Mouse (Mus musculus) MN1 (cell line): ENCODE data around the gene G6pc3.

ENCODE experiments used
- DNase-seq: peaks from one replicate; pipeline ENCODE4 v3.0.0-alpha.2; 2016; ENCODE audit warnings: low spot score

G6pc3 gene

DNA sequence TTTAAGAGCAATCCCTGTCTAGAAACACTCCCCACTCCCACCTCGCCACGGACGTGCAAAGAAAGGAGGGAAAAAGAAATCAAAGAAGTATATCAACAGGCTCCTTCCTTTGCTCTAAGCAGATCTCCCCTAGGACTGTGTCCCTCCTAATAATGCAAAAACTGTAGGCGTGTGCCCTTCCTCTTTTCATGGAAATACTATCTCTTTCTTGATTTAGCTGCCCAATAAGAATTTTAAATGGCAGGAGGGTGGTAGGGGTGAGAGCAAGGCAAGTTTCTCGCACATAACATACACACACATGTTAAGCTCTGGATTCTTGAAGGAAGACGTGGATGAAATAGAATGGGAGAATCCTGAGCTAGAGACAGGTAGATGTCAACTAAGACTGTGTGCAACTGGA is 440 bp upstream of the G6pc3 start:
- no peak for DNase-seq

DNA sequence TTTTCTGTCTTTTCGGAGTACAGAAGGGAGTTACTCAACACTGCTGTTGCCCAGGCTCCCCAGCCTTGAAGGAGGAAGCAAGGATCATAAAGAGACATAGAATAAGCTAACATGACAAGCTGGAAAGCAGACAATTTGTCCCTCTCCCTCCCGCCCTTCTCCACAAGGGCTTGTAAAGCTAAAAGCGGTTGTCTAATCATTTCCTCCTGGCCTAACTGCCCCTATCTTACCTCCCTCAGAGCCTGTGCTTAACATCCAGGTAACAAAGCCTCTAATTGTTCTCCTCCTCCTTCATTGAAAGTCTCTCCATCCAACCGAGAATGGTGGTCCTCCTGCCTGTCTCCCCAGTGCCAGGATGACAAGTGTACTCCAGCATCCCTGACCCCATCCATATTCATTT is 1.4 kb downstream of the G6pc3 start:
- no peak for DNase-seq

DNA sequence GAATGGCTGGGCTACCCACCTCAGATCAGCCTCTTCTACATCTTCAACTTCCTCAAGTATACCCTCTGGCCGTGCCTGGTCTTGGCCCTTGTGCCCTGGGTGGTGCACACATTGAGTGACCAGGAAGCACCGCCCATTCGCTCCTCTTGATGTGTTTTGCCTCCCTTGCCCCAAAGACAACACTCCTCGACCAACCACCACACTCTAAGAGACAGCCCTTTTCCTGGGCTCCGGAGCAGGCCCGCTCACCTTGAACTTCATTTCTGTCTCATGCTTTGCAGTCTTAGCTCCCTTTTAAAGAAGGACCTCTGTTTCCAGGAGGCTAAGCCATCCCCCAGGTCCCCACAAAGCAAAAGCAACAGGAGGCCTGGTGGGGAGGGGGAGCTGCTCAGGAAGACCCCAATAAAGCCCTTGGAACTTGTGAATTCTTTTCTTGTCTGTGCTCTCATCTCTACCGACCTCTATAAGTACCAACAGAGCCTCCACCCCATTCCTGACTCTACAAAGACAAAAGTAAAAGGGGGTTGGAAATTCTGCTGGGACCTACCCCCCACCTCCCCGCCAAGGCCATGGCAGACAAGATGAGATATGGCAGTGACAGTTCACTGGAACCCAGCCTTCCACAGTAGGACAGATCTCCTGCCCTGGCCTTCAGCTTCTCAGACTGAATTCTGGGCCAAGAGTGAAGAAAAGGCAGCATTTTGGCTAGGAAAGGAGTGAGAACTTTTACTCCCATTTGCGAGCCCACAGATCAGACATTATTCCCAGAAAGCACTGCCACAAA is 4.4 kb downstream of the G6pc3 start:
- no peak for DNase-seq

DNA sequence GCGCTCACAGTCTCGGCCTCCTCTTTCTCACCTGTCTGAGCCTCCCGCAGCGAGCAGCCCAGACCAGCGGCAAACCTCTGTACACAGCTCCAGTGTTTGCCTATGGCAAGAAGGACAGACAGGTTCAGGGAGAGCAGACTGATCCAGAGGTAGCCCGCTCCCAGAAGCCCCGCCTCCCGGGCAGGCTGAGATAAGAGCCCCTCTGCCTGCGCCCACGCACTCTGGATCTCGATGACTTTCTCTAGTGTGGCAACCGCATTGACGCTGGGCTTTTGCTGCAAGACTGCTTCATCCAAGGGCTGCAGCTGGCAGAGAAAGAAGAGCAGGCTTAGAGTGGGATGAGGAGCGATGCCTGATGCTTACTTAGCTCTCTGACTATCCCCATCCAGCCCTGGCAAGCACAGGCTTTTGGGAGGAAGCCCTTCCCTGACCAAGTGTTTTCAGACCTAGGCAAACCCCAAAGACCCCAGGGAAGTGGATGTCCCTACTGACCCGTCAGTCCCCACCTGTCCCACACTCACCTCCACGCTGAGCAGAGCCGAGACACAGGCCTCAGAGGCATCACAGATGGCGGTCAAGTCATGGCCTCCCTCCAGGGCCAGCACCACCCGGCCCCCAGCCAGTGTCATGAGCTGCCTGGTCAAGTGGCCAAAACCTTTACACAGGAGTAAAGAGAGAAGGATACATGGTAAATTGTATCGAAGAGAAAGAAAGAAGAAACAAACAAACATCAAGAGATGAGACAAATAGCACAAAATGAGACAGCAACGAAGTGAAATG is 6.8 kb downstream of the G6pc3 start:
- DNase-seq, result no peak

DNA sequence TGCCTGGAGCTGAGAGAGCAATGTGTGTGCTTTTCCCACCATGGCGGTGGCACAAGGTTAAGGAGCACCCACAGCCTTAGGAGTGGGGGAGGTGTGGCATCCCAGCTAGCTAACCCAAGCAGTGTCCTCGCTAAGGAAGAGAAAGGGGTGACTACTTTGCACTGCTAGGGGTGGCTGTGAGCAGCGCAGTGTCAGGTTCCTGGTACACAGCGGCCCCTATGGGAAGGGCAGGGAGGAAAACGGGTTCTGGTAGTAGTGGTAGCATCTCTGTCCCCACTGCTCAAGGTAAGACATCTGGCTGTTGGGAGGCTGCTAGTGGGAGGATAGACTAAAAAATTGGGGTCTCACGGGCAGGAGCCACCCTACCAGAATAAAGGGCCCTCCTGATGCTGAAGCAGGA is 8.8 kb downstream of the G6pc3 start:
- no peak for DNase-seq

DNA sequence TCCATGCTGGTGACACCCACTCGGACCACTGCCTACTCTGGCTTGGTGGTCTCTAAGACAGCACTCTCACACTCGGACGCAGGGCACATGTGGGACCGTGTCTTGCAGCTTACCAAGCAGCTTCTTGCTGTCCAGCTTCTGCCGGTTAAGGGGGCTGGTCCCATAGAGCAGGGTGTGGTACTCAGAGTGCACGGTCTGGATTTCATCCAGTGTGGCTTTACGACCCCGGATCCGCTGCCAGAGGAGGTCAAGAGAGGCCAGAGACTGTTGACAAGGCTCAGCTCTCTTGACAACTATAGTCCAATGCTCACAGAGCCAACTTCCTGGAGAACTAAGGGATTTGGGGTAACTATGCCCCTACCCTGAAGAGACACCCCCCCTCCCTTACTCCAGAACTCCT is 10.4 kb downstream of the G6pc3 start:
- DNase-seq, result no peak

DNA sequence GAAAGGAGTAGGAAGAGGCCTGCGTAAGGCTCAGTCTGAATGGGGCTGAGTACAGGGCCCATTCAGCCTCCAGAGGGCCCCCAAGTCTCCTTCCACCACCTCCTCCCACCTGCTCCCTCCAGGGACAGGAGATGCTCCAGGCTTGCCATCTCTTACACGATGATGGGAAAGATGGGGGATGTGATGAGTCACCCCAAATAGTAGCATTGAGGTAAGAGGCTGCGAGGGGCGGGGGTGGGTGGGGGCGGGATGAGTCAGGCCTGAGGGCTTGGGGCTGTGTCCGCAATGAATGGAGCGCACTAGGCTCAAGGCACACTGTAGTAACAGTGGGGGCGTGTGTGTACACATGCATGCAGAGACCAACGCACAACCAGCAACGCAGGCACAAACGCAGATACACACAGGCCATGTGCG is 12.0 kb downstream of the G6pc3 start:
- peak; percentile 82 for DNase-seq

DNA sequence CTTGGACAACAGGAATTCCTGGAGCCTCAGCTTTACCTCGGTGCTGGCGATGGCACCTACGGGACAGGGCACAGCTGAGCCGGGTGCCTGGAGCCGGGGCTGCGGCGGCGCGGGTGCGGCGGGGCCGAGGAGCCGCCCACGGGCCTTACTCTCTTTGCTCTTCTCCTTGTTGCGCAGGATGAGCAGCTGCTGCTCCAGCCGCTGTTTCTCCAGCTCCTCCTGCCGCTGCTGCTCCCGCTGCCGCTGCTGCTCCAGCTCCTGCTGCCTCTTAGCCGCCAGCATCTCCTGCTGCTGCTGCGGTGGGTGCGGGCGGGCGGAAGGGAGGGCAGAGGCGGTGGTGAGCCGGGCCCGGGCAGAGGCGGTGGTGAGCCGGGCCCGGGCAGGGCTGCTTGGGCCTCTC is 17.1 kb downstream of the G6pc3 start:
- no peak for DNase-seq

DNA sequence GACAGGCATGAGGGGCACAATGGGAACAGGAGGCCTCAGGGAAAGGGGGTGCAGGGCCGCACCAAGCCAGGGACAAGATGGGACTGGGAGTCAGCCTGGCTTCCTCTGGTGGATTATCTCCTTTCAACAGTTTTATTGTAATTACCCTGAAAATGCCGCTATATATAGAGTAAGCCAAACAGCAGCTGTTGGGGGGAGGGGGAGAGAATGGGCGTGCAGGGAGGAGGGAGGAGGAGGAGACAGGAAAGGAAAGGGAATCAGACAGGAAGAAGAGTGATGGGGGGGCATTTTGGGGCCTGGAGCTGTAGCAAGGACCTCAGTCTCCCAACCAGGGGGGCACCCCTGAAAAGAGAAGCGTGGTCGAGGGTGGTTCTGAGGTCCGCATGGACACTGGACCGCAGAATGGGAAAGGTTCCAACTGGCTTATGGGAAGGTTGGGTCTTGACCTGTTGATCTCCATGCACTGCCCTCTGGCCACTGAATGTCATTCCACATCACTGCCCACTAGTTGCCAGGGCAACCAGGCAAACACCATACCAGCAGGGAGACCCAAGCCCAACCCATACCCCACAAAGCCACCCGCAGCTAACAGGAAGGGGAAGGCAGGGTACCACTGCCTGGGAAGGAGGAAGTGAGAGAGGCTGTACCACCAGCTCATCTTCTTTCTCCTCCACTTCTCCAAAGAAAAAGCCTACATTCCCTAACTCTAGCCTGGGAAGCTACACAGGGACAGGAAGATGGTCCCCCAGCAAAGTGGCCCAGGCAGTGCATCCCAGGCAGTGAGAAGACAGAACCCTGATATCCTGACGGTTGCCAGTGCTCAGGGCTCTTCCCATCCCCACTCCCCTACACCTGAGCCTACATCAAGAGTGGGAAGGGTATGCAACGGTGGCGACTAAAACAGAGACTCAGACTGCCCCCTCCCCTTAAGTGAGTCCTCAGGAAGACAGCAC is 18.7 kb downstream of the G6pc3 start:
- no peak for DNase-seq

DNA sequence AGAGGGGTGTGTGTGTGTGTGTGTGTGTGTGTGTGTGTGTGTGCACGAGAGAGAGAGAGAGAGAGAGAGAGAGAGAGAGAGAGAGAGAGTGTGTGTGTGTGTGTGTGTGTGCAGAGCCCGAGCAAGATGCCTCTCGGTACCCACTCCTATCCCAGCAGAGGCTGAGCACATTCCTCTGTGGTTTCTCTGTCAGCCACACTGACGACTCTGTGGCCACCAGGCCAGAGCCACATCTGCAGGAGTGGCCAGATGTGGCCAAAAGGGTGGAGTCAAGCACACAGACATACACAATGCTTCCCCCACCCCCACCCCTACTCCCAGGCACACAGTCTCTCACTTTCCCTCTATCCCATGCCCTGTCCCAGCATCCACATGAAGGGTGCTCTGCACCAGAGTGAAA is 19.4 kb downstream of the G6pc3 start:
- no peak for DNase-seq

DNA sequence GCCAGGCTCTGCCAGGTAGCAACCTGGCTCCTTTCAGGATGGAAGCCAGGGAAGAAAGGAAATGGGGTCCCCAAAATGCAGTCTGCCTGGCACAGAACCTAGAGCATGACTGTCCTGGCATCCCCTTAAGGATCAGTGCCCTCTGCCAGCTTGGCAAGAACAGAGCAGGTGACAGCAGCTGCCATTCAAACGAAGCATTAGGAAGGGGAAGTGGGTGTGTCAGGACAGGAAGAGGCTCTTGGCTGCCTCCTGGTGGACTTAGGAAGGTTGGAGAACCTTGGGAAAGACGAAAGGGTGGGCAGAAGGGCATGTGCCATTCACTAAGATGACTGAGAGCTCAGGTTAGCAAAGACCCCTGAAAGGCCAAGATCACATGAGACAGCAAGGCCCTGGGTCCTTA is 20.3 kb downstream of the G6pc3 start:
- DNase-seq, result peak; percentile 53

DNA sequence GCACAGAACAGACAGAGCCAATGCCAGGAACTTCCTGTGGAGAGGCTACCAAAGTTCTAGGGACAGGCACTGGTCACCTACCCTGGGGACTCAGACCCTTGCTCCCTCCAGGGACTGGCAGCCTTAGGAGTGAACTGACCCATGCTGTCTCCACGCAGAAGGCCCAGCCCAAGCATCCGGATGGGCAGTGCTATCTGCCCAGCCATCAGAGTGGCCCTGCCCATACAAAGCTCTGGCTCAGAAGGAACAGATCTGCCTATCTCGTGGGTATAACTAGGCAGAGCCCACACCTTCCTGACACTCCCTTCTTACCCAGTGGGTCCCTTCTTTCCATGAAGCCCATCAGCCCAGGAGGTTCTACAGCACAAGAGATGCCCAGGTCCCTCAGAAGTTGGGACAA is 20.8 kb downstream of the G6pc3 start:
- DNase-seq, result no peak

DNA sequence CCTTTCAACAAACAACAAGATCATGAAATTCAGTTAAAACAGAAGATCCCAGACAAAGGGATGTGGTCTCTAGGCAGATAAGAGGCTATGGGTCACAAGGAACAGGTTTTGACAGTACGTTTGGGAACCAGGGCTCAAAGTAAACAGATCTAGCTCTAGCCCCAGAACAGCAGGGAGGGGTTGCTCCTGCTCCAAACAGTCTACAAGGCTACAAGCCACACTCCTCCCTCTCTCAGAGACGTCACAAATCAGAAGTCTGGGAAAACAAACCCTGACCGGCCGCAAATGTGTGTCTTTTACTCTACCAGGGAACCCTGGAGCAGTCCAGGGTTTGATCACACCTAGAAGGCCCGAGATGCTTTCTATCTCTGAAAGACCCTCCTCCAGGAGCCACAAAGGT is 21.6 kb downstream of the G6pc3 start:
- DNase-seq, result no peak

DNA sequence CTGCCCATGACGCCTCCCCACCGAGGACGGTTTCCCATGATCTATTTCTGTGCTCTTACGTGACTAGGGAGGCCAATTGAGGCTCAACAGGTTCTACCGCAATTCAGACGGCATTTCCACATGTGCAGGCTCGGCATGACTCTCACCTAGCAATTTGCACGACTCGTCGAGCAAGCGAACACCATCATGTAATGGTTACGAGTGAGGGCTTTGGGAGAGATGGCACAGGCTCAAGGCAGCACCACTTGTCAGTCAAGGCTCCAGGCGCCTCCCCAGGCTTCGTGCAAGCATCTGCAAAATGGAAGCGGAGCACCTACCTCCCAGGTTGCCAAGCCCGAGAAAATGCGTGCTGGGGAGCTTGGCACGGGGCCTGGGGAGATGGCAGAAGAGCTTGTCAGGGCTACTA is 22.5 kb downstream of the G6pc3 start:
- no peak for DNase-seq

DNA sequence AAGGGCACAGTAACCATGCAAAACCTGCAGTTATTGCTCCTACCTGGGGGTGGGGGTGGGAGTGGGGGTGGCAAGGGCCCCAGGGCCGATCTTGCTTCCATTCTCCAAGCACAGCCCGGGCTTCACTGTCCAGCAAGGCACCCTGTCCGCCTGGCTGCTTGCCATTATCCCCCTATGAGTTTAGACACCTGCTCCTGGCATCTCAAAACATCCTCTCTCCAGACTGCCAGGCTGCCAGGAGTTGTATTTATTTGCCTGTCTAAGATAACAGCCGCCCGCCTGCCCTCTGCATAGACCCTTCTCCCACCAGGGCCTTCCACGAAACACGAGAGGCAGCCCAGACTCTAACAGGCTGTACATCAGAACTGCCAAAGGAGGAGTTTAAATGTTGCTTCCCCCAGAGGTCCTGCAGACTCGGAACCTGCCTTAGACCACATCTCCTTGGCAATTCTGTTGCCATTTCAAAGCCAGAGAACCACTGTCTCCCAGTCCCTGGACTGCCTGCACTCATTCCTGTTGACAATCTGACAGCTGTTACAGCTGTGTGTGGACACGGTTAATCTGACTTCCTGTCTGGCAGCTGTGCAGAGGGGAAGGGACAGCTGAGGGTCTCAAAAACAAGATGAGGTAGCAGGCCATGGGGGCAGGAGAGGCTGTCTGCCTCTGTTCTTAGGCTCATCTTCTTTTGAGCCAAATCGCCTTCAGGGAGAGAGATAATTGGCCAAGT is 25.2 kb downstream of the G6pc3 start:
- no peak for DNase-seq

DNA sequence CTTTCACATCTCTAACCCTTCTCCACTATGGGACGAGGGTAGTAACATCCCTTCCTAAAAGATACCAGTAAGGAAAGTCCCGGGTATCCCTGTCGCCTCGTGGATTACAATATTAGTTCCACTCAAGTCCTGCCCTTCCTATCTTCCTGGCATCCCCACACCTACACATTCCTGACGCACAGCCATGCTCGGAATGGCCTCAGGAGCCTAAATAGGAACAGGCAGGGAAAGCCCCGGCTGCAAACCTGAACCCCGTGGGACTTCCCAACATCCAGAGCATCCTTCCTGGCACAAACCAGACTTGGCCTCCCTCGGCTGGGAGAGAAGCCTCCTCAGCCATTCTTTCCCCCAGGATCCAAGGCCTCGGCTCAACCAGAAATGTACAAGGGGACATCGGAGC is 26.1 kb downstream of the G6pc3 start:
- no peak for DNase-seq

DNA sequence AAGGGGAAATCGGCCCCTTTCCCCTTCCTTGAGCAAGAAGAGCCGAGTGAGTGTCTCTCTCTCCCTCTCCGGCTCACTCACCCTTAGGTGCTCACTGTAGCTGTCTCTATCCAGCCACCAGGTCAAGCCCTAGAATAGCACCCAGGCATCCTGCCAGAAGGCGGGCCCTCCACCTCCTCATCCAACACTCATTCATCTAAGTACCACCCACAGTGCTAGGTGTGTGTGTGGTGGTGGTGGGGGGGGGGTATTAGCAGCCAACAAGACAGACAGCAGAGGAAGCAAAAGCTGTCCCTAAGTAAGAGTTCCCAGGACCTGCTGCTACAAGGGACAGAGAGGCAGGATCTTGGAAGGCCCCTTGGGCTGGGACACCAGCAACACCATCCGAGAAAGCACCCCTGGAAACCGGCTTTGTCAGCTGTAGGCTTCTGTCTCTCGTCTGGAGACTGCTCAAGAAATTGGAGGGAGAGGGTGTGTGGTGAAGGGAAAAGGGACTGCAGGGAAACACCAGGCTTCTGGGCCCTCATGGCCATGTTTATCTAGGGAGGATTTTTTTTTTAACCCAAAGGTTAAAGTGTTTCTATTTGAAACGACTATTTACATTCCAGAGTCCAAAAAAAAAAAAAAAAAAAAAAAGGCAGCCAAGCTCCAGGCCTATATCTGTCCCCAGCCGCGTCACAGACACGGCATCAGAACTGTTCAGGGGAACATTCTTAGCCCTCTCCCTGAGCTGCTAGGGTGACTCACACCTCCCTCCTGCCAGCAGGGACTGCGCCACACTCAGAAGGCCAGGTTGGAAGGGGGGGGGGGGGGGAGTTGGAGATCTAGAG is 26.9 kb downstream of the G6pc3 start:
- peak; percentile 46 for DNase-seq

DNA sequence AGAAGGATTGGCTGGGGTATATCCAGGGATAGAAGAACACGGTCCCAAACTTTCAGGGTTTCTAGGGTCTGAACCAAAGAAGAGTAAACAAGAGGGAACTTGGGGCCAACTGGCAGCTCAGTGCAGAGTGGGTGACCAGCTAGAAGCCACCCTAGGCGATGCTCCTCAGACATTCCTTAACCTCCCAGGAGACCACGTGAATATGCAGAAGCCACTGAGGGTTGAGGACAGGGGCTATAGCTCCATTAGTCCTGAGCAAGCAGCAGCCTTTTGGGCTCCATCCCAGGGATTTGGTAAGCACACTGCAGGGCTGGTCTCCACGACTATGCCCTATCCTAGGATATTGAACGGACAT is 27.4 kb downstream of the G6pc3 start:
- no peak for DNase-seq

DNA sequence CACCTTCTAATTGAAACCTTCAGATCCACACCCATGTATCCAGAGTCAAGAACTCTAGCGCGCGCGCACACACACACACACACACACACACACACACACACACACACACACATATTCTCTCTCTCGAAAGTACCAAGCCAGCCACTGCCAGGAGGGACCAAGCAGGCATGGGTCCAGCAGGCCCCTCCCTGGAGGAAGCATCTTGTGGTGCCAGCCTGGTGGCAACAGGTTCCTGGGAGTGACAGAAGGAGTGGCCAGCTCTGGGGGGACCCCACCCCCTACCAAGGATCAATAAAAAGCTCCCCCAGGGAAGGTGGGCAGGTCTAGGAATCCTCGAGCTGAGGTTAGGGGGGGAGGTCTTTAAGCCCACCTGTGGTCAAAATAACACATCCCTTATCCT is 28.0 kb downstream of the G6pc3 start:
- DNase-seq, result no peak

DNA sequence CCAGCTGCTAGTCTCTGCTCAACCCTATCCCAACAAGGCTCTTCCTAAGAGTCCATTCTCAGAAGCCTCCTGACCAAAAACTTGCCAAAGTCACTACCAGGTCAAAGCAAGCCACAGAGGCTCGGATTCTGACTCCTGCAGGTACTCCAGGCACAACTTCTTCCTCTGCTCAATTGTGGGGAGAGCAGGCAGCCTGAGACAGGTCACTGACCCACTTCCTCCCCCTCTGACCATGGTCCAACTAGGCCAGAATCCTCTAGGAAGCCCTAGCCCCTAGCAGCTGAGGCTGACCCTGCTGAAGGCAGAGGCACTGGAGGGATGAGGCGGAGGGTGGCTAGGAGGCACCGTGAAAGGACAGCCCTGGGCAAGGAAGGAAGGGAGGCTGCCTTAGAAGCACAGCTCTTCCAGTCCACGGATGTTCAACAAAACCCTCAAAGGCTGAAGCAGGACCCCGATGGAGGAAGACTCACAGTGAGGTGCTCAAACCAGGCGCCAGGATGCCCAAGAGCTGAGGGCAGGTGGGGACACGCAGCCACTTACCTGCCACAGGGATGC is 28.5 kb downstream of the G6pc3 start:
- no peak for DNase-seq

DNA sequence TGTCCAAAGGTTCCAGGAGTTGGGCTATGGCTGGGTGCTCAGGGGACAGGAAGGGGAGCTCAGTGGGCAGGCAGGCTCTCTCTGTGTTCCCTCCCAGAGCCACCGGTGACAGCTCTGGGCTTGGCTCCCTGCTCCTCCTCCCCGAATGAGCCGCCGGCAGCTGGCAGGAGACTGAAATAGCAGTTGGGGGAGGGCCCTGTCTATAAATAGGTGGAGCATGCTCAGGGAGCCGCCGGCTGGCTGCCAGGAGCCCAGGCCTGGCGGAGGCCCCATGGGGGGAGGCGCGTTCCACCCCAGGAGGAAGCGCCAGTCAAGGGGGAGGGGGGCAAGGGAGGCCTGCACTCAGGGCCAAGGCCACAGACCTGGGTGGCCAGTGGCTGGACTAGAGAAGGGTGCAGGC is 29.4 kb downstream of the G6pc3 start:
- DNase-seq, result peak; percentile 89
